Comparison of ENCODE assay signal across 10 mouse cellular contexts in the genomic region with DNA sequence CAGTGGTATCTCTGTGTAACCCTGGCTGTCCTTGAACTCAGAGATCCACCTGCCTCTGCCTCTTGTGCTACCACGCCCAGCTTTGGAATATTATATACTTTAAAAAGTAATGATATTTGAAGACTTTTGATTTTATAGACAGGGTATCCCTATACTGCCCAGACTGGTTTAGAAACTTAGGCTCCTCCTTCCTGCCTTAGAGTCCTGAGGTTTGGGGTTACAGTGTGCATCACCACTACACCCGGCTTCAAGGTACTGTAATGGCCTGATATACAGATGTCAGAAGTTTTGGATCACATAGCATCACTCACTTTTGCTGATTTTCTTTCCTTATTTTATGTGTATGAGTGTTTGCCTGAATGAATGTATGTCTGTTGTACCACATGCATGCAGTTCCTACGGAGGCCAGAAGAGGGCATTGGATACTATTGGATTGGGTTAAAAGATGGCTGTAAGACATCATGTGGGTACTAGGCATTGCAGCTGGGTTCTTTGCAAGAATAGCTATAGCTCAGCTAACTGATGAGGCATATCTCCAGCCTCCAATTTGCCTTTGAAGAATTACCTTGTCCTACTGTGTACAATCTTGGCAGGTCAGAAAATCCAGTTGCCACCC. TPM values are rescaled to one million over a fixed set of nuclear protein-coding genes. Genes with fewer than 3 reads are reported as not detected.
DNase-seq lines count a peak whose midpoint lies in the region; ATAC-seq and TF ChIP-seq lines count a peak whose summit lies in the region.
"Had no signal": no experiment of that assay in that cellular context is flagged by ENCODE, and none has a peak within 500 bp of the region (broad histone marks: within the 10 kb centered on the region; RNA-seq: fewer than 3 reads in every experiment).

No protein-coding gene starts in this region.

- peaks cover 38% of the 10 kb centered on the region for H3K79me2 ChIP-seq in liver, adult 2 months (ENCODE audit: control insufficient read depth, insufficient read depth, low read length)

- no peak overlapping the region for H3K4me3 ChIP-seq in embryonic facial prominence, embryonic 11.5 days (ENCODE audit: low read depth, low read length)
- H3K4me3 ChIP-seq in liver, adult 2 months (ENCODE audit: insufficient read depth, low read depth, low read length), result no peak overlapping the region

- no peak overlapping the region for H3K4me2 ChIP-seq in embryonic facial prominence, embryonic 11.5 days (ENCODE audit: low read depth, low read length)

- intact Hi-C loops in left cerebral cortex, postnatal 25 days (cut with DNase I), result no loop called here

- H3K9me3 ChIP-seq in embryonic facial prominence, embryonic 11.5 days (replicated peaks; ENCODE audit: control insufficient read depth, low read length), result no peaks in the 10 kb centered on the region

- H3K9ac ChIP-seq in embryonic facial prominence, embryonic 11.5 days (replicated peaks; ENCODE audit: low read length), result no peak overlapping the region
- H3K9ac ChIP-seq in liver, adult 2 months (ENCODE audit: low read depth, low read length), result no peak overlapping the region

- no peak overlapping the region for H3K27ac ChIP-seq in embryonic facial prominence, embryonic 11.5 days (replicated peaks; ENCODE audit: low read depth, low read length)
- no peak overlapping the region for H3K27ac ChIP-seq in liver, adult 2 months (replicated peaks; ENCODE audit: insufficient read depth, low read depth, low read length)

- no peaks in the 10 kb centered on the region for H3K4me1 ChIP-seq in embryonic facial prominence, embryonic 11.5 days (ENCODE audit: control insufficient read depth, insufficient read depth, low read length)
- peaks cover 22% of the 10 kb centered on the region for H3K4me1 ChIP-seq in liver, adult 2 months (ENCODE audit: control insufficient read depth, insufficient read depth, low read length)

- H3K27me3 ChIP-seq in embryonic facial prominence, embryonic 11.5 days (ENCODE audit: control insufficient read depth, insufficient read depth, low read length), result no peaks in the 10 kb centered on the region
- H3K27me3 ChIP-seq in liver, adult 2 months (ENCODE audit: control insufficient read depth, insufficient read depth, low read length), result no peaks in the 10 kb centered on the region

- TF ChIP-seq POLR2A in liver, adult 2 months (IDR thresholded peaks at IDR 0.05; ENCODE audit: extremely low read depth, insufficient read depth, low read length), result no peak

- peak; percentile 46 for TF ChIP-seq CTCF in liver, adult 2 months (IDR thresholded peaks at IDR 0.05; ENCODE audit: low read depth, low read length)

- no peak for ATAC-seq in embryonic facial prominence, embryonic 11.5 days (replicated peaks; ENCODE audit: insufficient number of reproducible peaks, low FRiP score, low TSS enrichment, low read depth)

- H3K36me3 ChIP-seq in embryonic facial prominence, embryonic 11.5 days (replicated peaks; ENCODE audit: control insufficient read depth, insufficient read depth, low read depth, low read length), result no peaks in the 10 kb centered on the region
- H3K36me3 ChIP-seq in liver, adult 2 months (ENCODE audit: control insufficient read depth, insufficient read depth, low read length), result peaks cover 6% of the 10 kb centered on the region

- WGBS in embryonic facial prominence, embryonic 11.5 days, result 53% methylated on average over 3 of the region's 3 CpGs
- WGBS in liver, adult 2 months, result 62% methylated on average over 3 of the region's 3 CpGs

- DNase-seq in cerebellum, postnatal 14 days, result peak; percentile 47 to 69
- DNase-seq in cerebellum, adult 11-12 months, result no peak
- peak; percentile 25 for DNase-seq in ovary, postnatal 14 days (ENCODE audit: low spot score)
- DNase-seq in ovary, postnatal 10 days (ENCODE audit: low spot score), result no peak
- DNase-seq in embryonic facial prominence, embryonic 11.5 days (ENCODE audit: low spot score), result peak; percentile 61
- DNase-seq in liver, adult 2 months (ENCODE audit: extremely low read depth, low read depth, low spot score), result peak; percentile 69
- peak; percentile 56 for DNase-seq in spleen, adult 12 weeks (ENCODE audit: low spot score)
- no peak for DNase-seq in left cerebral cortex, postnatal 25 days (ENCODE audit: low spot score in 2 of 2)

RNA-seq across cellular contexts. Expression of a gene that starts 5.4 kb away (rescaled TPM):
- polyA plus RNA-seq in embryonic facial prominence, embryonic 11.5 days (2014; fragmentation: Nextera tagmentation; extraction: Ambion mirVana), result 119 and 125 TPM in 2 replicates
- 56.1 and 67.8 TPM in 2 replicates for total RNA-seq in liver, adult 2 months (2014; rRNA removed)
- polyA plus RNA-seq in liver, adult 2 months (2012; rRNA removed), result 30.2 and 30.4 TPM in 2 replicates
- 10 to 100 TPM; 42.1 to 43.1 TPM for total RNA-seq in left cerebral cortex, postnatal 25 days (2021)

RNA-seq across cellular contexts. Expression of a gene that starts 44.6 kb away (rescaled TPM):
- polyA plus RNA-seq in embryonic facial prominence, embryonic 11.5 days (2014; fragmentation: Nextera tagmentation; extraction: Ambion mirVana), result 203 and 220 TPM in 2 replicates
- total RNA-seq in liver, adult 2 months (2014; rRNA removed), result 91.8 and 98.9 TPM in 2 replicates
- 29.2 and 31.3 TPM in 2 replicates for polyA plus RNA-seq in liver, adult 2 months (2012; rRNA removed)
- 100 to 1,000 TPM; 165 TPM for total RNA-seq in left cerebral cortex, postnatal 25 days (2021)

RNA-seq across cellular contexts. Expression of a gene that starts 44.7 kb away (rescaled TPM):
- 5.7 and 7.6 TPM in 2 replicates for polyA plus RNA-seq in embryonic facial prominence, embryonic 11.5 days (2014; fragmentation: Nextera tagmentation; extraction: Ambion mirVana)
- 8.1 and 10.4 TPM in 2 replicates for total RNA-seq in liver, adult 2 months (2014; rRNA removed)
- 5.2 and 6.8 TPM in 2 replicates for polyA plus RNA-seq in liver, adult 2 months (2012; rRNA removed)
- total RNA-seq in left cerebral cortex, postnatal 25 days (2021), result 10 to 100 TPM; 13.2 to 14.9 TPM

RNA-seq across cellular contexts. Expression of a gene that starts 52.8 kb away (rescaled TPM):
- 0.45 and 0.96 TPM in 2 replicates for polyA plus RNA-seq in embryonic facial prominence, embryonic 11.5 days (2014; fragmentation: Nextera tagmentation; extraction: Ambion mirVana)
- 0.13 and 0.28 TPM in 2 replicates for total RNA-seq in liver, adult 2 months (2014; rRNA removed)
- not detected in 2 replicates for polyA plus RNA-seq in liver, adult 2 months (2012; rRNA removed)
- not detected for total RNA-seq in left cerebral cortex, postnatal 25 days (2021)
- total RNA-seq: hematopoietic stem cell, adult 5-6 weeks had no signal
- polyA plus RNA-seq: small intestine, adult 2 months had no signal

Comparison
In these comparisons a context has a peak if more than half of its experiments do, and no peak if none do; other contexts are left out.
1. DNase-seq: peak in cerebellum, postnatal 14 days (2 of 2), ovary, postnatal 14 days (single experiment), embryonic facial prominence, embryonic 11.5 days (single experiment), liver, adult 2 months (single experiment) and spleen, adult 12 weeks (single experiment); none in cerebellum, adult 11-12 months (single experiment), ovary, postnatal 10 days (single experiment) and left cerebral cortex, postnatal 25 days (0 of 2).